Mouse (Mus musculus) forebrain, embryonic 11.5 days (tissue): ENCODE data around the gene Ldlr. TPM values are rescaled to one million over a fixed set of nuclear protein-coding genes. Genes with fewer than 3 reads are reported as not detected.
"Not testable (repeated sequence)": the region's sequence is repeated elsewhere in the genome, so short reads cannot be mapped to it uniquely, and the experiment has no call there.

ENCODE experiments used
- ATAC-seq: fragments of 200-750 bp; cut with Nextera tagmentation; replicated peaks from 2 replicates; pipeline ENCODE4 v1.8.0; 2017; ENCODE audit warnings: moderate TSS enrichment; ENCODE audit not compliant: low FRiP score
- DNase-seq: peaks from one replicate; pipeline ENCODE4 v3.0.0-alpha.2; 2017; ENCODE audit warnings: low spot score
- H3K27ac ChIP-seq: fragments of 300-500 bp; sonication (generic); 2 replicates; pipeline ENCODE4 v1.5.1; 2014; ENCODE audit warnings: low read depth, low read length
- H3K27me3 ChIP-seq: fragments of 300-500 bp; sonication (generic); 2 replicates; pipeline ENCODE4 v1.6.1; 2014; ENCODE audit warnings: mild to moderate bottlenecking, low read length, mixed read lengths; ENCODE audit not compliant: control insufficient read depth, insufficient read depth
- H3K36me3 ChIP-seq: fragments of 300-500 bp; sonication (generic); 2 replicates; pipeline ENCODE4 v1.6.1; 2014; ENCODE audit warnings: mild to moderate bottlenecking, low read length, moderate library complexity, mixed read lengths; ENCODE audit not compliant: control insufficient read depth, insufficient read depth
- H3K4me1 ChIP-seq: fragments of 300-500 bp; sonication (generic); replicated peaks from 2 replicates; pipeline ENCODE4 v1.6.1; 2014; ENCODE audit warnings: low read length, mixed read lengths; ENCODE audit not compliant: control insufficient read depth, insufficient read depth
- H3K4me2 ChIP-seq: fragments of 300-500 bp; sonication (generic); 2 replicates; pipeline ENCODE4 v1.6.1; 2014; ENCODE audit warnings: low read depth, mild to moderate bottlenecking, low read length, moderate library complexity, mixed read lengths; ENCODE audit not compliant: severe bottlenecking
- H3K4me3 ChIP-seq: fragments of 300-500 bp; sonication (generic); 2 replicates; pipeline ENCODE4 v1.5.1; 2014; ENCODE audit warnings: low read depth, low read length
- H3K9ac ChIP-seq: fragments of 300-500 bp; sonication (generic); 2 replicates; pipeline ENCODE4 v1.6.1; 2014; ENCODE audit warnings: low read length
- H3K9me3 ChIP-seq: fragments of 300-500 bp; sonication (generic); 2 replicates; pipeline ENCODE4 v1.6.1; 2016; ENCODE audit warnings: low read length, mixed read lengths; ENCODE audit not compliant: control insufficient read depth
- WGBS: fragments of 180-500 bp; shearing (Covaris S2); extraction: QIAGEN DNeasy Blood & Tissue Kit; methylation state at CpG from one replicate; pipeline ENCODE4 v1.1.7; 2014; 5-methylcytosine and 5-hydroxymethylcytosine counted together
- polyA plus RNA-seq: library from polyadenylated mRNA; unstranded; fragments of >200 nt; fragmentation: Nextera tagmentation; extraction: Ambion mirVana; gene quantifications from 2 replicates; pipeline ENCODE4 v1.2.1, GENCODE M21; 2014

The Ldlr gene
- polyA plus RNA-seq, 1 experiment from 2014 or later, result 23.7 TPM

- H3K9ac ChIP-seq, result no peak overlapping the region
- no peaks in the 10 kb centered on the region for H3K27me3 ChIP-seq
- ATAC-seq, result no peak
- 76% methylated on average over 13 of the region's 13 CpGs for WGBS
- H3K4me2 ChIP-seq, result no peak overlapping the region
- H3K27ac ChIP-seq, result 0 out of 2 replicates have a peak overlapping the region, but pooled peaks have one; percentile 0
- H3K4me1 ChIP-seq, result no peaks in the 10 kb centered on the region
- H3K36me3 ChIP-seq, result no peaks in the 10 kb centered on the region
- no peak overlapping the region for H3K4me3 ChIP-seq
- H3K9me3 ChIP-seq, result no peaks in the 10 kb centered on the region
- no peak for DNase-seq
Measured at GRCm38 (mm10) chr9:21768511-21769411, 45.5 kb downstream of the Ldlr start.

GRCm38 (mm10) chr9:21769558-21770183 is 46.4 kb downstream of the Ldlr start:
- Histone ChIP-seq H3K27ac (no peak overlapping the region), H3K4me2 (no peak overlapping the region), H3K4me1 (no peaks in the 10 kb centered on the region), H3K36me3 (no peaks in the 10 kb centered on the region; the same call in 1 of the 2 replicates), H3K4me3 (no peak overlapping the region), H3K27me3 (no peaks in the 10 kb centered on the region), H3K9me3 (no peaks in the 10 kb centered on the region), H3K9ac (no peak overlapping the region)
- 83% methylated on average over 26 of the region's 26 CpGs for WGBS
- ATAC-seq (no peak), DNase-seq (no peak)

- not testable (repeated sequence) for ATAC-seq, DNase-seq
- 83% methylated on average over 5 of the region's 5 CpGs for WGBS
Measured at GRCm38 (mm10) chr9:21773396-21773795, 50.1 kb downstream of the Ldlr start.

GRCm38 (mm10) chr9:21774353-21774752 is 51.1 kb downstream of the Ldlr start:
- no peaks in the 10 kb centered on the region for H3K27me3 ChIP-seq
- H3K4me3 ChIP-seq, result no peak overlapping the region
- 91% methylated on average over 16 of the region's 16 CpGs for WGBS
- DNase-seq, result no peak
- no peak overlapping the region for H3K4me2 ChIP-seq
- H3K4me1 ChIP-seq, result no peaks in the 10 kb centered on the region
- no peaks in the 10 kb centered on the region; the same call in 1 of the 2 replicates for H3K36me3 ChIP-seq
- no peak overlapping the region for H3K9ac ChIP-seq
- no peaks in the 10 kb centered on the region for H3K9me3 ChIP-seq
- no peak overlapping the region for H3K27ac ChIP-seq
- no peak for ATAC-seq

More at GRCm38 (mm10) chr9:21773396-21773795, 50.1 kb downstream of the Ldlr start:
- not testable (repeated sequence) for H3K27ac ChIP-seq, H3K4me1 ChIP-seq, H3K27me3 ChIP-seq, H3K36me3 ChIP-seq, H3K9me3 ChIP-seq, H3K4me3 ChIP-seq, H3K9ac ChIP-seq, H3K4me2 ChIP-seq

- no peaks in the 10 kb centered on the region; the same call in 1 of the 2 replicates for H3K36me3 ChIP-seq
- no peaks in the 10 kb centered on the region for H3K9me3 ChIP-seq
- no peak overlapping the region for H3K4me2 ChIP-seq
- H3K9ac ChIP-seq, result no peak overlapping the region
- H3K4me1 ChIP-seq, result no peaks in the 10 kb centered on the region
- 92% methylated on average over 3 of the region's 3 CpGs for WGBS
- DNase-seq, result no peak
- no peak overlapping the region for H3K27ac ChIP-seq
- H3K4me3 ChIP-seq, result no peak overlapping the region
- ATAC-seq, result no peak
- H3K27me3 ChIP-seq, result no peaks in the 10 kb centered on the region
Measured at GRCm38 (mm10) chr9:21777726-21778125, 54.4 kb downstream of the Ldlr start.

GRCm38 (mm10) chr9:21781657-21782468 is 58.6 kb downstream of the Ldlr start:
- Histone ChIP-seq H3K36me3 (no peaks in the 10 kb centered on the region), H3K27me3 (no peaks in the 10 kb centered on the region), H3K4me2 (no peak overlapping the region), H3K27ac (no peak overlapping the region), H3K4me1 (no peaks in the 10 kb centered on the region), H3K9ac (no peak overlapping the region), H3K4me3 (no peak overlapping the region), H3K9me3 (no peaks in the 10 kb centered on the region)
- WGBS, result 84% methylated on average over 15 of the region's 15 CpGs
- ATAC-seq, result no peak
- no peak for DNase-seq

- Histone ChIP-seq H3K4me2 (no peak overlapping the region), H3K9me3 (no peaks in the 10 kb centered on the region), H3K27ac (no peak overlapping the region), H3K27me3 (no peaks in the 10 kb centered on the region), H3K4me1 (no peaks in the 10 kb centered on the region), H3K9ac (no peak overlapping the region), H3K4me3 (no peak overlapping the region), H3K36me3 (no peaks in the 10 kb centered on the region)
- 91% methylated on average over 7 of the region's 7 CpGs for whole genome bisulfite sequencing
- DNase-seq (no peak), ATAC-seq (no peak)
Measured at GRCm38 (mm10) chr9:21784517-21785307, 61.4 kb downstream of the Ldlr start.

- not testable (repeated sequence) for H3K9me3 ChIP-seq, H3K27me3 ChIP-seq, H3K36me3 ChIP-seq, H3K4me3 ChIP-seq, H3K27ac ChIP-seq, H3K4me1 ChIP-seq, H3K9ac ChIP-seq, DNase-seq, H3K4me2 ChIP-seq, ATAC-seq
- 79% methylated on average over 1 of the region's 2 CpGs for WGBS
Measured at GRCm38 (mm10) chr9:21786309-21786708, 63.0 kb downstream of the Ldlr start.
